Mouse (Mus musculus): ENCODE data around the gene Erc1. TPM values are rescaled to one million over a fixed set of nuclear protein-coding genes. Genes with fewer than 3 reads are reported as not detected.
"Not testable (repeated sequence)": the region's sequence is repeated elsewhere in the genome, so short reads cannot be mapped to it uniquely, and the experiment has no call there.

The Erc1 gene
- total RNA-seq, 2 experiments from 2014 or later = 46.0 to 54.0 TPM

DNA sequence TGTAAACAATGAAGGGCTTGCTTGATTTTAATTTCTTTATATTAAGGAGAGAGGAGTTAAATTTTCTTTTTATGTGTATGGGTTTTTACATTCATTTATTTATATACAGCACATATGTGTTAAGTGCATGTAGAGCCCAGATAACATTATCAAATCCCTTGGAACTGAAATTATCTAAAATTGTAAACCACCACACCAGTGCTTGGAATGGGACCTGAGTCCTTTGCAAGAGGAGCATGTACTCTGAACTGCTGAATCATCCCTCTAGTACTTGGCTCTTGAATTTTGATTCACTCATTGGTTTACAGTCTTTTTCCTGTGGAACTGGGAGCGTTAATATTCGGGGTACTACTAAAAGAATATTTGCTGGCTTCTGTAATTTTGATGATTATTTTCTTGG lies 116.8 kb downstream of the Erc1 start:
- intact Hi-C loops (cut with DNase I) = no loop called here
- DNase-seq (ENCODE audit: low spot score in 2 of 2) = no peak

DNA sequence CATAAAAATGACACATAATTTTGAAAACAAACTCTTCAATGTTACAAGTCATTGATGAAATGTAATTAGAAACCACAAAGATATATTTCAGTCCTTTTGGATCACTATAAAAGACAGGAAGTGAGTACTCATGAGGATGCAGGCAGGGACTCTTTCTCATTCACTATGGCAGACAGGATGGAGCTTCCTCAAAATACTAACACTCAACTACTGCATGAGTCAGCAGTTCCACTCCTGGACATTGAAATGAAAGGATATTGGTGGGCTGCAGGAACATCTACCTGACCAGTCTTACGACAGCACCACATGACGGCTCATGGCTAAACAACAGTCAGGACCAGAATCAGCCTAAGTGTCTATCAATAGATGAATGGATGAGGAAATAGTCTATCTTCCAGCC lies 132.7 kb downstream of the Erc1 start:
- no peak for DNase-seq (ENCODE audit: low spot score in 2 of 2)
- intact Hi-C loops (cut with DNase I) = loop anchor here (10.0 kb wide), 1 partner anchor 220 kb away; no protein-coding TSS in a partner anchor

DNA sequence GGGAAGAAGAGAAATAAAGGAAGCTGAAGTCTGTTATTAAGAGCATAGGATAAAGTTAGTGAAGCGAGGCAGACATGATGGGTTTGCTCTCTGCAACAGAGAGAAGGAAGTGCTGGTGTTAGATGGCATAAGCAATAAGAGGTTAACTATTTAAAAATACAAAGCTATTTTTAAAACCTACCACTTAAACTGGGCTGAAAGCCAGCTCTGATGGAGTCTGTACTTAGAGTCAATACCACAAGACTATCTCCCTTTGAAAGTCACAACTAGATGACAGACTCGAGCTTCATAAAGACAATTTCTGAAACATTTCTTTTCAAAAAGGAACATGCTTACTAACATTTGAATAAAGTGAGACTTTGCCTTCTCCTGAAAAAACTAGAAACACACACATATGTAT lies 134.0 kb downstream of the Erc1 start:
- intact Hi-C loops (cut with DNase I) = loop anchor here (10.0 kb wide), 1 partner anchor 219 kb away; no protein-coding TSS in a partner anchor
- no peak for DNase-seq (ENCODE audit: low spot score in 2 of 2)

DNA sequence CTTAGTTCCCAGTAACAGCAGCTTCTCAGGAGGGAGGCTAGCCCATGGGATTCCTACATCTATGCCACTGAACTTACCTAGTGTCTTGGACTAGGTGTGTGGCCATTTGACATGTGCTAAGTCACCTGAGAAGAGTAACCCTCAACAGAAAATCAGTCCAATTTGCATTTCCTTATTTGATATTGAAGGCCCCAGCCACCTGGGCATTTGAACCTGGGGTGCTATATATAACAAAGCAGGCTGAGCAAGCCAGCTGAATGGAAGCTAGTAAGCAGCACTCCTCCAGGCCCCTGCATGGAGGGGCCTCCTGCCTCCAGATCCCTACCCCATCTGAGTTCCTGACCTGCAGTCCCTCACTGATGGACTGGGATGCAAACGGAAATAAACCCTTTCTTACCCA lies 135.5 kb downstream of the Erc1 start:
- intact Hi-C loops (cut with DNase I) = loop anchor here (10.0 kb wide), 1 partner anchor 218 kb away; no protein-coding TSS in a partner anchor
- no peak for DNase-seq (ENCODE audit: low spot score in 2 of 2)

DNA sequence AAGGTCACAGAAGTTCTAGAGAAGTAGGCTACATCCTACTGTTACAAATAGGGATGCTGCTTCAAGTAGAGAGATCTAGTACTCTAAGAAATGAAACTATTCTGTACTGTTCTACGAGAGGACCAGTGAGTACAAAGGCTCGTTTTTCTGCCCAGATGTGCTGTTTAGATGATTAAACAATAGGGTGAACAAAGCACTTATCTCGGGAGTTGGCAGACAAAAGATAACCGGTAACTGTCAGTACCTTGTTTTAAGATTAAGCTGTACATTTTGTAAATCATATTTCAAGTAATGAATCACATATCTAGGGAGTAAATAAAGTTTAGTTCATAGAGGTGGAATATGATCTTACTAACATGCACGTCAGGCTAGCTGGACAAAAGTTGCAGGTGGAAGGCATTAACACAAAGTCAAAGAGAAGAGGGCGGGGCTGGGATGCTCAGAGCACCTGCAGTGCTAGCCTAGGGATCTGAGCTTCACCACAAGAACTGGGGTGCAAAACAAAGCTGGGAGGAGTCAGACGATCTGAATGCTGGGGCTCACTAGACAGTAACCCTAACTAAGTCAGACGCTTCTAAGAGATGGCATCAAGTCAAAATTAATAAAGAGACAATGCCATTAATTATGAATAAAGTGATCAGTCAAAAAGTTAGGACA lies 136.2 kb downstream of the Erc1 start:
- intact Hi-C loops (cut with DNase I) = loop anchor here (10.0 kb wide), 1 partner anchor 217 kb away; no protein-coding TSS in a partner anchor
- DNase-seq (ENCODE audit: low spot score in 2 of 2) = no peak

DNA sequence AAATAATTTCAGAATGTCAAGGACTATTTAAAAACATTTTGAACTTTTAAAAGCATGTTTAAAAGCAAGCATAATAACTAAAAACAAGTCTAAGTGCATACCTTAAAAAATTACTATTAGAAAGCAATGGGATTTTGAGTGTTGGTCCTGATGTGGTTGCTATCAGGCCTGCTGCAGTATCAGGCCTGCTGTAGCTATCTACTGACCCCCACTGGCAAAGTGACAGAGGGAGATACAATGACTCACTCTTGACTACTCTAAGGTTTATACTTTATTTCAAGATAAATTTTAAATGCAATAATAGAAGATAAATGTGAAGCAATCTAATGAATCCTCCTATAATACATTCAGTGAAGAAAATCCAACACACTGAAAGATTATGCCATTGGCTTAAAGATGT lies 138.4 kb downstream of the Erc1 start:
- intact Hi-C loops (cut with DNase I) = no loop called here

DNA sequence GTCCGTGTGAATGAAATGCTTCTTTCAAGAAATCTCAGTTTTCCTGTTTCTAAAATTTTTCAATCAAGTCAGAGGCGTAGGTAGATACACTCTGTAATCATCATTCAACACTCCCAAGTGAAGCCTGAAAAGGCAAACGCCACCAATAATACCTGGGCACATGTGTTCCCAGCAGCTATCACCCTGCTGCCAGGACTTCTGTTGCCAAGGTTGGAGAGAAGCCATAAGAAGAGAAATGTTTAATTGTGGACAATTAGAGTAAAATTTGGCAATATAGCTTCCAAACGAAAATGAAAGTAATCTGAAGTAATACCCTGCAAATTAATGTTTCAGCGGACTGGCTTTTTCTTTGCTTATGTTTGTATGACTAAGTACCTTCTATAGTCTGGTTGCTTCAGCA lies 140.1 kb downstream of the Erc1 start:
- intact Hi-C loops (cut with DNase I) = no loop called here
- DNase-seq (ENCODE audit: low spot score in 2 of 2) = no peak

More for the DNA sequence above, 138.4 kb downstream of the Erc1 start:
- DNase-seq (ENCODE audit: low spot score in 2 of 2) = no peak

DNA sequence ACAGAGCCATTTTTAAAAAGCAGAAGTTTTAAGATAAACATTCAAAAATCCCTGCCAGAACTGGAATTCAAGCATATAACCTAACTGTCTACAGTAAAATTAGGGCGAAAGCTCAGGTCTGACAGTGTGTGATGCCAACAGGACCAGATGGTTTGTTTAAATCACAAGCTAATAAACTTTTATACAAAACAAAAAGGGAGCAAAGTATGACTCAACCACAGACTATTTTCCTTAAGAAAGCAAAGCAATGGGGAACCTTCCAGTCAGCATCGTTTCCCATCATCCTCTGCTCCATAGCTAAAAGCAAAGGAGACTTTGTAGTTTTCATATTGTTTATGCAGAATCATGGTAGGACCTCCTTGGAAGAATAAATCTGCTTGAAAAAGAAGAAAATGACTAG lies 143.1 kb downstream of the Erc1 start:
- no peak for DNase-seq (ENCODE audit: low spot score in 2 of 2)
- intact Hi-C loops (cut with DNase I) = no loop called here

DNA sequence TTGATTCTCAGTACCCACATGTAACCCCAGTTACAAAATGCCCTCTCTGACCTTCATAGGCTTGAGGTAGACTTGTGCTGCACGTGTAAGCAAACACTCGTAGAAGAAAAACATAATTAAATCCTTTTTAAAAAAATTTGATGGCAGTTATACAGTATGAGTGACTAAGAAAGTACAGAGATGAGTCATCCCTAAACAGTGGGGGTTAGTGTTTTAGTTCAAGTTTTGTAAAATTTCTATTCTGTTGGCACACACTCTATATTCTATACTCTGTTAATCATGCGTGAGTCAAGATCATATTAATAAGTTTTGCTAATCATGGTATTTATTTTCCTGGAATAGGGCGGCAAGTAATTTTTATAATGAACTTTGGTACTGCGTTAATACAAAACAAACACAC lies 155.2 kb downstream of the Erc1 start:
- no peak for DNase-seq (ENCODE audit: low spot score in 2 of 2)
- intact Hi-C loops (cut with DNase I) = no loop called here

DNA sequence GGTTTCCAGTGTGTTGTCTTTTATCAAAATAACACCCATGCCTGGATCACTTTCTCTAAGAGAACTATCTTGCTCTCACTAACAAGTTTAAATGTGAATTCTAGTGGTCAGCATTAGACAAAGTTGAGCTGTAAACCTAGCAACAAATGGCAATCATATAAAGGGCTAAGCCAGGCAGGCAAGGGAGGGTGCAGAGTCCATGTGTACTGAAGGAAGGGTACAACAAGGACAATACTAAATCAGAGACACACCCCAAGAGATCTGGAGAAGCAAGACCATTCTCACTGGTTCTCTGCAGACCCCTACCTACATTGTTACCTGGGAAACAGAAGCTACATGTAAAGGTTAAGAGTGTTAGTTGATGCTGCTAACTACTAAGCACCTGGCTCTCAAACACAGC lies 161.5 kb downstream of the Erc1 start:
- no peak for DNase-seq (ENCODE audit: low spot score in 2 of 2)

DNA sequence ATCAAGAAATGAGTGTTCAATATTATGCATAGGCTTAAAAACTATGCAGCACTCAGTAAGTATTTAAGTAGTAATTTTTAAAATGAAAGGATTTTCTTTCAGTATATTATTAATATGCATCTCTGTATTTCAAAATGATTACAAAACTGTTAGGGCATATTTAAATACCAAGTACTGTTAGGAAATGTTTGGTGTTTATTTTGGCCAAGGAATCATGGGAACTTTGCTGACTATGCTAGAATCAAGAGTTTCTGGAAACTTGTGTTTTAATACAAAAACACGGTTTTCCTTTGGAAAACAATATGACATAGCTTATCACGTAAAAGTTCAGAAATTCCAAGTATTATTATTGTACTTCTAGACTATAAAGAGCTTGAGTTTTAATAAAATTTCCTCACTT lies 167.2 kb downstream of the Erc1 start:
- DNase-seq (ENCODE audit: low spot score in 2 of 2) = no peak
- intact Hi-C loops (cut with DNase I) = no loop called here

More for the DNA sequence above, 161.5 kb downstream of the Erc1 start:
- intact Hi-C loops (cut with DNase I) = no loop called here

DNA sequence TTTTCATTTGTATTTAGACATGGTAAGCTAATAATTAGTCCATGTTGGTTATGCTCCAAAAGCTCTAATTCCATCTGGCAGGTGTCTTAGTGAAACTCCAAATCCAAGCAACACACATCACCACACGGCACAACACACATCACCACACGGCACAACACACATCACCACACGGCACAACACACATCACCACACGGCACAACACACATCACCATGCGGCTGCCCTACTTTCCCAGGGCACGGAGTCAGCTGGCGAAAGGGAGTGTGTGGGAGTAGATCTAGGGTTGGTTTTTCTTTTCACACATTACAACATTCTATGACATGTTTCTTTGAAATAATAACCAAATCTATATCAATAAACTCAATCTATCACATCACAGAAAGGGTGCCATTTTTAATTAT lies 173.2 kb downstream of the Erc1 start:
- intact Hi-C loops (cut with DNase I) = no loop called here
- no peak for DNase-seq (ENCODE audit: low spot score in 2 of 2)

DNA sequence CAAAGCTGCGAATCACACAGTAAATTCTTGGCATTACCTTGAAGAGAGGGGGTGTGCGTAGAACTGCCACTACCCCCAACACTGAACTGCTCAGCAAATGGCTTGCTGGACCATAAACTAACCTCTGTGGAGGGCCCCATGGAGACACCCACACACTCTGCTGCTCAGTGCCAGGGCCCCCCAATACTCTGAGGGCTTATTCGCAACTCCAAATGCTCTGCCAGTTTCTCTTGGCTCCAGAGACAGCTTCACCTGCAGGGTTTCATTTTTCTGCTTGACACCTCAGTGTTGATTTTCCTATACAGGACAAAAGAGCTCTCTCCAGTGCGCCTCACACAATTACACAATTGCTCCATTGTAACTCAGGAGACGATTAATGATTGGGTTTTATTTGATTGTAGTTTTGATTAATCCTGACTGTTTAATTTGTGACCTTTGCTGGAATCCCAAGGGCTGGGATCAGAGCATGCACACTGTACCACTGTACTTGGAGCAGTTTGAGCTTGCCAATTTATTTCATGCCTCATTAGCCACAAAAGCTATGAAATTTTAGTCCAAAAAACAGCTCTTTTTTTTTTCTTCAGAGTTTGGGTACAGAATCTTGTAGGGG lies 173.7 kb downstream of the Erc1 start:
- intact Hi-C loops (cut with DNase I) = no loop called here
- DNase-seq (ENCODE audit: low spot score in 2 of 2) = no peak

DNA sequence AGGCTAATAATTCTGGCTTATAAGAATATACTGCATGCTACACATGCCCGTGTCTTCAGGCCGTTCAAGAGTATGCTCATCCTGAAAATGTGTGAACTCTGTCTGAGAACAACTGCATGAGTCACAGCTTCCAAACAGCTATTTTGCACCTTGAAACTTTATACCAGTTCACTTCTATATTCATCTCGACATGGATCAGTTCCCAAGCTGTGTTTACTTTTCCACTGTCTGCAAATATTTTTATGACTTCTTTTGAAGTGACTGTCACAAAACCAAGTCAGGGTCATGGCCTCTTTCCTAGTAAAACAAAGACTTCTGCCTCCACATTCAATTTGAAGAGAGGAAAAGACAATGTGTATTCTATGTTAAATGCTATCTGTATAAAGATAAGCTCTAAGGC lies 178.2 kb downstream of the Erc1 start:
- no peak for DNase-seq (ENCODE audit: low spot score in 2 of 2)
- intact Hi-C loops (cut with DNase I) = no loop called here

DNA sequence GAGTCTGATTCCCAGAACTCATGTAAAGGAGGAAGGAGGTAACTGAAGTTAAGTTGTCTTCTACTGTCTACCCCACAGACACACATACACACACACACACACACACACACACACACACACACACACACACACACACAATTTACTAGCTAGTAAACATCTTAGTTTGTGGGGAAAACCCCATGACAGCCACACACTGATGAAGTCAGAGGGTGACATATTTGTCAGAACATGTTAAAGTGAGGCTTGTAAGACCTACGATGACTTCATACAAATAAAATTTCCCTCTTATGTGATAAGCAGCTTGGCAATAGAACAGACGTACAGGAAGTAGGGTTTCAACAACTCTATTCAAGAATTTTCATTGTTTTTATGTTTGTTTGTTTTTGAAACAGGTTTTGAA lies 185.0 kb downstream of the Erc1 start:
- no peak for DNase-seq (ENCODE audit: low spot score in 2 of 2)
- intact Hi-C loops (cut with DNase I) = no loop called here

DNA sequence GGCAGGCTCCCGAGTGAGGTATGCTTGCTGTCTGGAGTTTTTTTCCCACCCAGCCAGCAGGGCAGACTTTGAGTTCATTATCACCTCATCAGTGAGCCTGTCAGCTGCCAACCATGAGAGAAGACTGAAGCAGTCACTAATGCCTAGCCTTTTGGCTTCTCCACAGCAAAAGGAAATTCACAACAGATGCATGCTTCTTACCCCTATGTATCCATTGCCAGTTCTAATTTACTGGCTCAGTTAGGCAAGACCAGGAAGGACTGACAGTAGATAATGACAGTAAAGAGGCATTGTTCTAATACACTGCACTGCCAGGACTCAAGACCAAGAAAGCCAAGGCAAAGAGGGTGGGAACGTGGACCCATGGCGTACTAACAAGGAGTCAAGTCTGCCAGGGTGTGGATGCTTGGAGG lies 186.9 kb downstream of the Erc1 start:
- intact Hi-C loops (cut with DNase I) = no loop called here
- no peak for DNase-seq (ENCODE audit: low spot score in 2 of 2)

DNA sequence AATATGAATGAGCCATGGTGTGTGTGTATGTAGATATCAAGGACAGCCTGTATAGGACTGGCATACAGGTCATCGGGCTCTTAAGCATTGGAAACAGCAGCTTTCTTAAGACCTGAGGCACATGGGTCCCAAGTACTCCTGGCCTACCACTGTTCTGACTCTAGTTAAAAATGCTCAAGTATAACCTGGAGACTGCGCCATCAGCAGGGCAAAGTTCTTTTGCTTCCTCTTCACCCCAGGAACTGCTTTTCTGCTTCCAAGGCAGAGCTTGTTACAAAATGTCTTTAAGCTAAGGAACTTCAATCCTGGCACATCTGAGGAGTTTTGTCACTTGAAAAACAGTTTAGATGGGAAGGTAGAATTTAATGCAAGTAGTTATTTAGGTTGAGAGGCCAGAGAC lies 189.5 kb downstream of the Erc1 start:
- intact Hi-C loops (cut with DNase I) = no loop called here
- no peak for DNase-seq (ENCODE audit: low spot score in 2 of 2)

DNA sequence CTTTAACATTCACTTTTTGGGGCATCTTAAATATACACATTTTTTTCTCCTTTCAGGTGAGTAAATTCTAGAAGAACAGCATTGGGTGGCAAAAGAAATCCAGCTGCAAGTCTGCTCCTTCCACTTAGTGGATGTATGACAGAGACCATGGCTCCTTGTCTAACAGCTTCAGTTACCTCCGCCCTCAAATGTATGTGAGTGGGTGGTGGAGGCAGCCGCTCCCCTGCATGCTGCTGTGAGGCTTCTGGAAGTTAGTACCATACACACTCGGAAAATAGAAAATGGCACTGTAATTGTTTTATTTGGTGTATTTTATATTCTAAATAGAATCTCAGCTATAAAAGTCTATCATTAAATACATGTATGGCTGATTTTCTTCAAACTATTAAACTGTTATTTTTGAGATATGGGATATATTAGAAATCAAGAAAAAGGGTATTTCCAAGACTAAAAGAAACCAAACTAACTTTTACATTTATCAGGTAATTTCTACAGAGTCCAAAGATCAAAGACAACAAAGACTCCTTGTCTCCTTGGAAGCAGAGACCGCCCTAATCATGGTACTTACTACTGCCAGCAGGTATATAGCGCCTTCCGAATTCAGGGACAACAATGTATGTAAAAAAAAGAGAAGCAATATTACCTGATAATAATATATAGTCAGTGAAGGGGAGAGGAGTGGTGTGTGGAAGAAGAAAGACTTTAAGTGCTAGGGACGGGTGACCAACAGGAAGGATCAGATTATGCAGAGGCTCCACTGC lies 190.4 kb downstream of the Erc1 start:
- intact Hi-C loops (cut with DNase I) = no loop called here
- no peak for DNase-seq (ENCODE audit: low spot score in 2 of 2)

DNA sequence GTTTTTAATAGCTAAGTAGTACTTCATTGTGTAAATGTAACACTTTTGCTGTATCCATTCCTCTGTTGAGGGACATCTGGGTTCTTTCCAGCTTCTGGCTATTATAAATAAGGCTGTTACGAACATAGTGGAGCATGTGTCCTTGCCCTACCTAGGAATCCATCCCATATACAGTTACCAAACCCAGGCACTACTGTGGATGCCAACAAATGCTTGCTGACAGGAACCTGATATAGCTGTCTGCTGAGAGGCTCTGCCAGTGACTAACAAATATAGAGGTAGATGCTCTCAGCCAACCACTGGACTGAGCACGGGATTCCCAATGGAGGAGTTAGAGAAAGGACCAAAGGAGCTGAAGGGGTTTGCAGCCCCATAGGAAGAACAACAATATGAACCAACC lies 193.2 kb downstream of the Erc1 start:
- intact Hi-C loops (cut with DNase I); DNase-seq (ENCODE audit: low spot score in 2 of 2): not testable (repeated sequence)

DNA sequence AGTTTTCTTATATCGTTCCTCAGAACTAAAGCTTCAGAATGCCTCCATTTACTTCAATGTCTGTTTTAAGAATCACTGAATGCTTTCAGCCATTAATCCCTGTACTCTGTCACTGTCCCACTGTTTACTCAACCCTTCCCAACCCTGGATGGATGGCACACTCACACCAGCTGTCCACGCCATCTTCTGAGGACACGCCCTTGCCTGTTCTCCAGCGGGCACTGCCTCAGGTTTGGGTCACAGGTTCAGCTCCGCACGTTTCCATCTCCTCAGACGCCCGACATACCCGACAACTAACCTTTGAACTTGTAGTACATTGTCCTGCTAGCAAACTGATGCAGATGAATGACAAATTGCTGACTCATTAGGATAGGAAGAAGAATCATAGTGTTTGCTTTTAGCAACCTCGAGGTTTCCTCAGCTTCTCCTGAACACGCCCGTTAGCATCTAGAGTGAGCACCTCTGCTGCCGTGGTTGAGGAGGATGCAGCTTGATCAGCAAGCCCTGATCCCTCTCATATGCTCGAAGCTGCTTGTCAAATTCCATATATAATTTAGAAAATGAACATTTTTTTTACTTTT lies 204.0 kb downstream of the Erc1 start:
- no peak for DNase-seq (ENCODE audit: low spot score in 2 of 2)
- intact Hi-C loops (cut with DNase I) = no loop called here
